Mouse (Mus musculus): ENCODE measurements around the gene Olfr1328. TPM values are rescaled to one million over a fixed set of nuclear protein-coding genes. Genes with fewer than 3 reads are reported as not detected.
A peak's percentile ranks its signal among the peaks of the same experiment; 100 is the strongest.
"Not testable (repeated sequence)": the region's sequence is repeated elsewhere in the genome, so short reads cannot be mapped to it uniquely, and the experiment has no call there.

The Olfr1328 gene
- not detected in 2 replicates for polyA plus RNA-seq (2015; fragmentation: Nextera tagmentation; extraction: Ambion mirVana)

- Histone ChIP-seq H3K9ac (replicated peaks) (no peak within 1 kb of the TSS), H3K4me2 (replicated peaks) (no peak within 1 kb of the TSS), H3K36me3 (no peaks in the 10 kb centered on the region), H3K9me3 (no peaks in the 10 kb centered on the region), H3K27ac (replicated peaks) (no peak within 1 kb of the TSS), H3K4me1 (no peaks in the 10 kb centered on the region), H3K27me3 (no peaks in the 10 kb centered on the region), H3K4me3 (no peak within 1 kb of the TSS)
- no peak for ATAC-seq (replicated peaks)
- WGBS: 77% methylated on average over 2 of the region's 2 CpGs
Measured at GRCm38 (mm10) chr4:118938512-118938911, at the start of gene Olfr1328. Gene Olfr1328 (minus strand): TSS chr4:118938612.

- Histone ChIP-seq H3K9me3 (no peaks in the 10 kb centered on the region), H3K27ac (replicated peaks) (no peak overlapping the region), H3K36me3 (no peaks in the 10 kb centered on the region), H3K4me1 (no peaks in the 10 kb centered on the region), H3K4me3 (no peak overlapping the region), H3K27me3 (no peaks in the 10 kb centered on the region), H3K9ac (replicated peaks) (no peak overlapping the region), H3K4me2 (replicated peaks) (no peak overlapping the region)
- ATAC-seq (replicated peaks): no peak
- 87% methylated on average over 4 of the region's 4 CpGs for WGBS
Measured at GRCm38 (mm10) chr4:118985291-118985690, 46.9 kb upstream of the Olfr1328 start.

- Histone ChIP-seq H3K36me3 (no peaks in the 10 kb centered on the region), H3K9me3 (no peaks in the 10 kb centered on the region), H3K4me3 (no peak overlapping the region), H3K27me3 (no peaks in the 10 kb centered on the region), H3K9ac (replicated peaks) (no peak overlapping the region), H3K4me1 (0 out of 2 replicates have a peak, but pooled peaks cover 5% of the 10 kb centered on the region), H3K4me2 (replicated peaks) (no peak overlapping the region), H3K27ac (replicated peaks) (no peak overlapping the region)
- WGBS: 74% methylated on average over 2 of the region's 2 CpGs
- ATAC-seq (replicated peaks): no peak
Measured at GRCm38 (mm10) chr4:118973281-118973680, 34.9 kb upstream of the Olfr1328 start.

GRCm38 (mm10) chr4:118967711-118968110, 29.3 kb upstream of the Olfr1328 start:
- H3K4me2 ChIP-seq (replicated peaks): no peak overlapping the region
- no peak overlapping the region for H3K9ac ChIP-seq (replicated peaks)
- H3K9me3 ChIP-seq: no peaks in the 10 kb centered on the region
- H3K27ac ChIP-seq (replicated peaks): no peak overlapping the region
- no peak for ATAC-seq (replicated peaks)
- no peaks in the 10 kb centered on the region for H3K36me3 ChIP-seq
- H3K4me1 ChIP-seq: 0 out of 2 replicates have a peak, but pooled peaks cover 5% of the 10 kb centered on the region
- H3K4me3 ChIP-seq: no peak overlapping the region
- WGBS: 95% methylated on average over 15 of the region's 15 CpGs
- no peaks in the 10 kb centered on the region for H3K27me3 ChIP-seq

GRCm38 (mm10) chr4:118961141-118961628, 22.8 kb upstream of the Olfr1328 start, which contains the start of gene Lao1:
Gene Lao1 (plus strand): TSS chr4:118961578.
- ATAC-seq (replicated peaks): peak; percentile 41; the same call in 1 of the 2 replicates
- WGBS: 72% methylated on average over 2 of the region's 2 CpGs
- Histone ChIP-seq H3K27me3 (no peaks in the 10 kb centered on the region), H3K4me1 (peaks cover 3% of the 10 kb centered on the region; the same call in 1 of the 2 replicates), H3K9ac (replicated peaks) (no peak within 1 kb of the TSS), H3K4me2 (replicated peaks) (no peak within 1 kb of the TSS), H3K4me3 (no peak within 1 kb of the TSS), H3K36me3 (no peaks in the 10 kb centered on the region), H3K9me3 (no peaks in the 10 kb centered on the region), H3K27ac (replicated peaks) (peak within 1 kb of the TSS; percentile 53; the same call in 1 of the 2 replicates)

GRCm38 (mm10) chr4:118958812-118959211, 20.4 kb upstream of the Olfr1328 start:
- H3K36me3 ChIP-seq: no peaks in the 10 kb centered on the region
- 89% methylated on average over 7 of the region's 7 CpGs for WGBS
- H3K9me3 ChIP-seq: no peaks in the 10 kb centered on the region
- no peak overlapping the region for H3K4me2 ChIP-seq (replicated peaks)
- no peak overlapping the region for H3K4me3 ChIP-seq
- H3K9ac ChIP-seq (replicated peaks): no peak overlapping the region
- no peak for ATAC-seq (replicated peaks)
- H3K4me1 ChIP-seq: peaks cover 3% of the 10 kb centered on the region; the same call in 1 of the 2 replicates
- H3K27me3 ChIP-seq: no peaks in the 10 kb centered on the region
- no peak overlapping the region for H3K27ac ChIP-seq (replicated peaks)

GRCm38 (mm10) chr4:118931326-118931725, 7.1 kb downstream of the Olfr1328 start:
- not testable (repeated sequence) for H3K4me1 ChIP-seq; H3K27ac ChIP-seq (replicated peaks); H3K4me3 ChIP-seq; H3K36me3 ChIP-seq; H3K9ac ChIP-seq (replicated peaks); H3K9me3 ChIP-seq; H3K4me2 ChIP-seq (replicated peaks); H3K27me3 ChIP-seq; ATAC-seq (replicated peaks)
- 70% methylated on average over 3 of the region's 3 CpGs for WGBS

GRCm38 (mm10) chr4:118917365-118917764, 21.0 kb downstream of the Olfr1328 start, which contains the start of gene Olfr1329:
Gene Olfr1329 (minus strand): TSS chr4:118917465.
- not testable (repeated sequence) for H3K4me3 ChIP-seq; H3K9ac ChIP-seq (replicated peaks); H3K4me1 ChIP-seq; H3K9me3 ChIP-seq; H3K27ac ChIP-seq (replicated peaks); ATAC-seq (replicated peaks); H3K27me3 ChIP-seq; H3K36me3 ChIP-seq; H3K4me2 ChIP-seq (replicated peaks)
- 58% methylated on average over 2 of the region's 2 CpGs for WGBS

- no peaks in the 10 kb centered on the region for H3K9me3 ChIP-seq
- no peak overlapping the region for H3K4me2 ChIP-seq (replicated peaks)
- H3K27me3 ChIP-seq: no peaks in the 10 kb centered on the region
- no peak overlapping the region for H3K27ac ChIP-seq (replicated peaks)
- H3K4me3 ChIP-seq: no peak overlapping the region
- no peak for ATAC-seq (replicated peaks)
- WGBS: 48% methylated on average over 2 of the region's 2 CpGs
- no peaks in the 10 kb centered on the region for H3K36me3 ChIP-seq
- H3K4me1 ChIP-seq: no peaks in the 10 kb centered on the region
- H3K9ac ChIP-seq (replicated peaks): no peak overlapping the region
Measured at GRCm38 (mm10) chr4:118901981-118902380, 36.4 kb downstream of the Olfr1328 start.

GRCm38 (mm10) chr4:118888297-118888696, 50.1 kb downstream of the Olfr1328 start, which contains the start of gene Olfr1330:
Gene Olfr1330 (plus strand): TSS chr4:118888597.
- H3K4me2 ChIP-seq (replicated peaks): no peak within 1 kb of the TSS
- no peak within 1 kb of the TSS for H3K4me3 ChIP-seq
- H3K4me1 ChIP-seq: no peaks in the 10 kb centered on the region
- no peaks in the 10 kb centered on the region for H3K27me3 ChIP-seq
- no peaks in the 10 kb centered on the region for H3K9me3 ChIP-seq
- H3K27ac ChIP-seq (replicated peaks): no peak within 1 kb of the TSS
- no peaks in the 10 kb centered on the region for H3K36me3 ChIP-seq
- 90% methylated on average over 1 of the region's 1 CpGs for WGBS
- no peak for ATAC-seq (replicated peaks)
- no peak within 1 kb of the TSS for H3K9ac ChIP-seq (replicated peaks)

Other genes with a start within 250 kb of the Olfr1328 start
- gene Olfr1342, start 245.9 kb downstream of the Olfr1328 start, polyA plus RNA-seq (2015; fragmentation: Nextera tagmentation; extraction: Ambion mirVana): 0.06 TPM in 1 of 2 replicates, not detected in the other
- not detected in 2 replicates for gene Olfr1341, start 235.1 kb downstream of the Olfr1328 start, polyA plus RNA-seq (2015; fragmentation: Nextera tagmentation; extraction: Ambion mirVana)
- gene Olfr1340, start 218.5 kb downstream of the Olfr1328 start, polyA plus RNA-seq (2015; fragmentation: Nextera tagmentation; extraction: Ambion mirVana): not detected in 2 replicates
- not detected in 2 replicates for gene Olfr1339, start 206.4 kb downstream of the Olfr1328 start, polyA plus RNA-seq (2015; fragmentation: Nextera tagmentation; extraction: Ambion mirVana)
- gene Olfr1338, start 179.9 kb downstream of the Olfr1328 start, polyA plus RNA-seq (2015; fragmentation: Nextera tagmentation; extraction: Ambion mirVana): not detected in 2 replicates
- not detected in 2 replicates for gene Olfr1337, start 156.0 kb downstream of the Olfr1328 start, polyA plus RNA-seq (2015; fragmentation: Nextera tagmentation; extraction: Ambion mirVana)
- not detected in 2 replicates for gene Olfr1335, start 128.7 kb downstream of the Olfr1328 start, polyA plus RNA-seq (2015; fragmentation: Nextera tagmentation; extraction: Ambion mirVana)
- gene Olfr1333, start 102.3 kb downstream of the Olfr1328 start, polyA plus RNA-seq (2015; fragmentation: Nextera tagmentation; extraction: Ambion mirVana): not detected in 2 replicates
- gene Olfr1331, start 74.0 kb downstream of the Olfr1328 start, polyA plus RNA-seq (2015; fragmentation: Nextera tagmentation; extraction: Ambion mirVana): not detected in 2 replicates
- not detected in 2 replicates for gene Olfr1330, start 50.0 kb downstream of the Olfr1328 start, polyA plus RNA-seq (2015; fragmentation: Nextera tagmentation; extraction: Ambion mirVana)
- gene Olfr1329, start 21.1 kb downstream of the Olfr1328 start, polyA plus RNA-seq (2015; fragmentation: Nextera tagmentation; extraction: Ambion mirVana): not detected in 2 replicates
- gene Lao1, start 23.0 kb upstream of the Olfr1328 start, polyA plus RNA-seq (2015; fragmentation: Nextera tagmentation; extraction: Ambion mirVana): 0.28 and 0.29 TPM in 2 replicates
- gene Slc2a1, start 170.1 kb upstream of the Olfr1328 start, polyA plus RNA-seq (2015; fragmentation: Nextera tagmentation; extraction: Ambion mirVana): 89.5 and 89.7 TPM in 2 replicates
- 5.0 and 5.4 TPM in 2 replicates for gene Zfp691, start 235.6 kb upstream of the Olfr1328 start, polyA plus RNA-seq (2015; fragmentation: Nextera tagmentation; extraction: Ambion mirVana)